Mouse (Mus musculus): ENCODE results near the gene Dnajb12. TPM values are rescaled to one million over a fixed set of nuclear protein-coding genes. Genes with fewer than 3 reads are reported as not detected.

The Dnajb12 gene
- polyA plus RNA-seq, 1 experiment from 2014 or later = 24.8 TPM

DNA sequence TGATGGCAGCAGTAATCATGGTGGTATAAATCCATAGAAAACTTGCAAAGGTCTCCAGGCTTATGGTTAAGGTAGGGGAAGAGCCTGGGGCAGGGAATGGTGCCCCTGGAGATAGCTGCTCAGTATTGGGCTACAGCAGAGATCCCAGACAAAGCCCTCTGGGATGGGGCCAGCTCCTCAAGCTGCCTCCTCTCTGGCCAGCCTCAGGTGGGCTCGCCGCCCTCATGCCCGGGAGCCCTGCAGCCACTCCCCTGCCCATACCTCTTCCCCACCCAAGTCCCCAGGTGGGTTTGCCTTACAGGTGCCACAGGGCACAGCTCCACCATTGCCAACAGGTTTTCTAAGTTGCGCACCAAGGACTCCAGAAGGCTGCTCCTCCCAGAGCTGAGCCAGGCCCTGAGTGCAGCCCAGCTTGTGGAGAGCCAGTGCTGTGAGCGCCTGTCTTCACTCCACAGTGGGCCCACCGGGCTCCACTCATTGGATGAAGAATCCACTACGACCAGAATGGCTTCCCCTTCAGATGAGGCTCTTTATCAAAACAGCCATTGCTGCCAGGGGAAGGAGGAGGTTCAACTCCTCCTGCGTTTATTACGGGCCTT lies 18.9 kb downstream of the Dnajb12 start:
- H3K4me2 ChIP-seq (replicated peaks) = no peak overlapping the region
- no peaks in the 10 kb centered on the region for H3K27me3 ChIP-seq
- H3K36me3 ChIP-seq = peaks cover 46% of the 10 kb centered on the region
- no peaks in the 10 kb centered on the region for H3K9me3 ChIP-seq (replicated peaks)
- H3K27ac ChIP-seq (replicated peaks) = peak overlapping the region; percentile 99
- no peak for ATAC-seq (ENCODE audit: insufficient number of reproducible peaks, low FRiP score, low TSS enrichment, low read depth)
- H3K4me1 ChIP-seq = peaks cover 82% of the 10 kb centered on the region
- no peak overlapping the region for H3K9ac ChIP-seq
- H3K4me3 ChIP-seq (replicated peaks) = no peak overlapping the region
- 72% methylated on average over 9 of the region's 9 CpGs for WGBS

DNA sequence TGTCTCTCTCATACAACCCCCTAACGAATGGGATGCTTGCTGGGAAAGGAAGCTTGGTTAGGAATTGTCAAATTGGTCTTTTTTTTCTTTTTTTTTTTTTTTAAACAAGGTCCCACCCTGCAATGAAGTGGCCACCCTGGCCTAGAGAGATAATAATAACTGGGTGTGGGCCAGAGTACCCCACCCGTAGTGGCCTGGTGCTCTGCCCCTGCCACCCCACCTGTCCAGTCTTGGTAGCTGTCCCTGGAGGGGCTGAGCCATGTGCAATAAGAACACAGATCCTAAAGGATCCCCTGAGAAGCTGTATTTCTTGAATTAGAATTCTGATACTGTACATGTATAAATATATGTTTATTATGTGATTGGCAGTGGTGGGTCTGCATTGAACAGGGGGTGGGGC lies 19.6 kb downstream of the Dnajb12 start:
- WGBS = 22% methylated on average over 2 of the region's 2 CpGs
- Histone ChIP-seq H3K27ac (replicated peaks) (peak overlapping the region; percentile 99), H3K4me1 (peaks cover 88% of the 10 kb centered on the region), H3K4me2 (replicated peaks) (peak overlapping the region; percentile 41), H3K36me3 (peaks cover 41% of the 10 kb centered on the region), H3K9me3 (replicated peaks) (no peaks in the 10 kb centered on the region), H3K9ac (peak overlapping the region; percentile 15; the same call in 1 of the 2 replicates), H3K27me3 (no peaks in the 10 kb centered on the region), H3K4me3 (replicated peaks) (peak overlapping the region; percentile 16)
- ATAC-seq (ENCODE audit: insufficient number of reproducible peaks, low FRiP score, low TSS enrichment, low read depth) = no peak

DNA sequence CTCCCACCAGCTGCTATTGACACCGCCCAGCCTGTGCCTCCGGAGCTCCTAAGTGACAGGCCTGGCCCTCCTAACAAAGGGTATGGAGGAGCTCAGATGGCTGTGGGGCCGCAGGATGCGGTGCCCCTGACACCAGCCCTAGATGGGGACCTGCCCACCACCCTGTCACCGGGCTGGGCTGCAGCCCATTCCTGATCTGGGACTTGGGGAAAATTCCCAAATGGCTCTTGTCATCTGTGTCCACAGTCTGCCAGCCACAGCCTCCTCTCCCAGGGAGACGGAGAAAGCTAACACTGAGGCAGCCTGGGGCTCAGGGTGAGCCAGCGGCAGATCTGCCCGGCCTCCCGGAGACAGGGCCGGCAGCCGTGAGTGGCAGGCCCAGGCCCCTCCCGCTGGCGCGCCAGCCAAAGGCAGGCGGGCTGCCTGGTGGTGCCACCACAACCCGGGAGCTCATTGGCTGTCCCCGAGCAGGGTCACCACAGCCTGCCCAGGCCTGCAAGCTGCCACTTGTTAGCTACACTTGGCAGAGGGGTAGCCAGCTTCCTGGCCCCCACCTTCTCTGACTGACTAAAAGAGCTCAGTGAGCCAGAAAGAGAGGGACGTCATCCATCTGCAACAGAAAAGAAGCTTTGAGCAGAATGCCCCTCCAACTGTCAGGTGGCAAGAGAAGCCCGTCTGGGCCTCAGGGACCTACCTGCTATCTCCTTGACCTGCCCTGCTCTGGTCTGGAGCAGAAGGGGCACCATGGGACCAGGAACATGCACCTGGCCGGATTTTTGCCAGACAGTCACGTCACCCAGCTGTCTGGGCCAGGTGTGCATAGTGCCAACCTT lies 20.2 kb downstream of the Dnajb12 start:
- Histone ChIP-seq H3K4me3 (replicated peaks) (peak overlapping the region; percentile 16), H3K4me1 (peaks cover 84% of the 10 kb centered on the region), H3K4me2 (replicated peaks) (peak overlapping the region; percentile 41), H3K27ac (replicated peaks) (peak overlapping the region; percentile 99), H3K27me3 (no peaks in the 10 kb centered on the region), H3K9ac (peak overlapping the region; percentile 21), H3K36me3 (peaks cover 34% of the 10 kb centered on the region), H3K9me3 (replicated peaks) (no peaks in the 10 kb centered on the region)
- 4% methylated on average over 20 of the region's 21 CpGs for WGBS
- ATAC-seq (ENCODE audit: insufficient number of reproducible peaks, low FRiP score, low TSS enrichment, low read depth) = peak; percentile 93

DNA sequence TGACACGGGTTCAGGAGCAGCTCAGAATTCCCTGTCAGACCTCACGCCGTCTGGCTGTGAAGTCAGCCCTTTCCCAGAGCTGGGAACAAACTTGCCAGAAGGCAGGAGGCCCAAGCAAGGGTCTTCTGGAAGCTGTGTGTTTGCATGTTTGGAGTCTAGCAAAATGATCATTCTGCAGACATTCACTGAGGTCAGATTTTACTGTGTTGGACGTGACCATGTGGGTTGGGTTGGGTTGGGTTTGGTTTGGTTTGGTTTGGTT lies 20.7 kb downstream of the Dnajb12 start:
- ATAC-seq (ENCODE audit: insufficient number of reproducible peaks, low FRiP score, low TSS enrichment, low read depth) = no peak
- H3K27ac ChIP-seq (replicated peaks) = peak overlapping the region; percentile 99
- peak overlapping the region; percentile 21; the same call in 1 of the 2 replicates for H3K9ac ChIP-seq
- peak overlapping the region; percentile 41 for H3K4me2 ChIP-seq (replicated peaks)
- H3K36me3 ChIP-seq = peaks cover 29% of the 10 kb centered on the region
- no peaks in the 10 kb centered on the region for H3K27me3 ChIP-seq
- peaks cover 79% of the 10 kb centered on the region for H3K4me1 ChIP-seq
- H3K9me3 ChIP-seq (replicated peaks) = no peaks in the 10 kb centered on the region
- 14% methylated on average over 4 of the region's 4 CpGs for WGBS
- H3K4me3 ChIP-seq (replicated peaks) = no peak overlapping the region

DNA sequence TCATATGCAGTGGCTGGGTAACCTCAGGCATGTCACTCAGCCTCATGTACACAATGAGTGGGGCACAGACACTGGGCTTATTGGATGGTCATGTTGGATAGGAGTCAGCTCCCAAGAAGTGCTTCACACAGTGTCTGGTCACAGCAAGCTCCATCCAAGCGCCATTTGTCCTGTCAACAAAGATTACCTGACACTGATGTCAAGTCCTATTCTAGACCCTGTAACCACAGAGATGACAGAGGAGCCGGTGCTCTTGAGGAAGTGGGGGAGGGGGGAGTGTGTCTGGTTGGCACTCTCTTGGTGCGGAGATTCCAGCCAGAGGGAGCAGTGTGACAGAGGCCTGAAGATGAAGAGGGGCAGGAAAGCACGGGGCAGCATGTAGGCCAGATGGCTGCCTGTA lies 21.6 kb downstream of the Dnajb12 start:
- Histone ChIP-seq H3K9me3 (replicated peaks) (no peaks in the 10 kb centered on the region), H3K9ac (no peak overlapping the region), H3K27ac (replicated peaks) (peak overlapping the region; percentile 99), H3K4me2 (replicated peaks) (no peak overlapping the region), H3K4me3 (replicated peaks) (no peak overlapping the region), H3K36me3 (peaks cover 21% of the 10 kb centered on the region), H3K27me3 (no peaks in the 10 kb centered on the region), H3K4me1 (peaks cover 76% of the 10 kb centered on the region)
- 47% methylated on average over 4 of the region's 4 CpGs for WGBS
- no peak for ATAC-seq (ENCODE audit: insufficient number of reproducible peaks, low FRiP score, low TSS enrichment, low read depth)

DNA sequence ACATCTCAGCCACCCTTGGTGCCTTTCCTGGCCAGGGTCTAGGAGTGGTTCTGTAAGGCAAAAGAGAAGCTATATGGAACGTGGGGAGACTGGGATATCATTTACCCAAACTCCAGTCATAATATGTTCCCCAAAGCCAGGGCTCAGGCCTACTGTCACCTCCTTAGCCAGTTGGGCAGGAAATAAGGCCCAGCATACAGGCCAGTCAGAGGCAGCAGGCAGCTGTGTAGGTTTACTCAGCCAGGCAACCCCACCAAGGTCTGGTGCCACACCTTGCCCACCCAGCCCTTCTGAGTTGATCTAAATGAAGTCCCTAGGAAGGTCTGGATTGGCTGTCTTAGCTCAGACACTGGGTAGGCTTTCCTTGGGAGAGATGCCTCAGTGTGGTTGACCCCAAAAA lies 22.1 kb downstream of the Dnajb12 start:
- Histone ChIP-seq H3K27ac (replicated peaks) (peak overlapping the region; percentile 99; the same call in 1 of the 2 replicates), H3K4me2 (replicated peaks) (no peak overlapping the region), H3K36me3 (peaks cover 15% of the 10 kb centered on the region), H3K9ac (no peak overlapping the region), H3K4me1 (peaks cover 71% of the 10 kb centered on the region), H3K27me3 (no peaks in the 10 kb centered on the region), H3K9me3 (replicated peaks) (no peaks in the 10 kb centered on the region), H3K4me3 (replicated peaks) (no peak overlapping the region)
- no peak for ATAC-seq (ENCODE audit: insufficient number of reproducible peaks, low FRiP score, low TSS enrichment, low read depth)
- WGBS = 63% methylated on average over 1 of the region's 1 CpGs

DNA sequence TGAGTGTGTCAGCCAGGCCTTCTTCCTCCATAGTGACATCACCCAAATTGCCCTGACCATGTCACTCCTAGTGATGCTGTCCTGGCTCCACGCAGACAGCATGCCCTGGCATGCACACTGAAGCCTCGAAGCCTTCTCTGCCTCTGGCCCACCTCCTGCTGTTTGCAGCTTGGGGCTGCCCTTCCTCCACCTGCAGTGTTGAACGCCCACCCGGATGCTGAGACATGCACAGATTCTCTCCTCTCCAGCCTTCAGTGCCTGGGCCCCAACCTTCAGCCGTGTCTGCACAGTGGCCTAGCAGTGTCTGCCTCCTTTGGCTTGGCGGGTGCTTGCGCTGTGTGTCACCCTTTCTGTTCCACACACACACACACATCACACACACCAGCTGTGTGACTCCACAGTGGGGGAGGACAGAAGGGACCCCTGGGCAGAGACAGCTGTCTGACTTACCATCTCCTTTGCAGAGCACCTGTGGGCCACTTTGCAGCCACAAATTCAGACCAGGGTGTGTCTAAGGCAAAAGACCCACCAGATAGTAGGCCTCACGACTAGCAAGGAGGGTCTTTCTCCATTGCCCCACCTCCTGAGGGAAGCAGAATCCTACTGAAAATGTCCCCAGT lies 22.7 kb downstream of the Dnajb12 start:
- H3K36me3 ChIP-seq = peaks cover 9% of the 10 kb centered on the region; the same call in 1 of the 2 replicates
- no peaks in the 10 kb centered on the region for H3K9me3 ChIP-seq (replicated peaks)
- H3K4me1 ChIP-seq = peaks cover 66% of the 10 kb centered on the region
- H3K27me3 ChIP-seq = no peaks in the 10 kb centered on the region
- no peak overlapping the region for H3K9ac ChIP-seq
- ATAC-seq (ENCODE audit: insufficient number of reproducible peaks, low FRiP score, low TSS enrichment, low read depth) = no peak
- 60% methylated on average over 8 of the region's 8 CpGs for WGBS
- no peak overlapping the region for H3K4me3 ChIP-seq (replicated peaks)
- H3K27ac ChIP-seq (replicated peaks) = peak overlapping the region; percentile 99; the same call in 1 of the 2 replicates
- H3K4me2 ChIP-seq (replicated peaks) = no peak overlapping the region

DNA sequence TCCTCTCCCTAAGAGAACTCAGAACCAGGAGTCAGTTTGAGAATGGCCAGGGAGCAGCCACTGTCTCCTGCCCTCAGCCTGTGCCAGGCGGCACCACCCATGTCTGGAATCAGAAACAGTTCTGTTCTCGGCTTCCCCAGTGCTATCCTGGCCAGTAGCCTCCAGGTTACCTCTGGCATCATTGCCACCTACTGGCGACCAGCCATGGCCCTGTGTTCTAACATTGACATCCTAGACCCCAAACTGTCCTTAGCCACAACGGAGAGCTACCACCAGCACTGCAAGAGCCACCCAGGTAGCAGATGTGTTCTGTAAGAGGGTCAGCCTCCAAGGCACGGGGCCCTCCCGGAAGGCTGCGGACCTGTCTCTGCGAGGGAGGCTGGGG lies 23.2 kb downstream of the Dnajb12 start:
- peaks cover 66% of the 10 kb centered on the region for H3K4me1 ChIP-seq
- no peak overlapping the region for H3K4me2 ChIP-seq (replicated peaks)
- no peaks in the 10 kb centered on the region for H3K27me3 ChIP-seq
- no peak overlapping the region for H3K9ac ChIP-seq
- ATAC-seq (ENCODE audit: insufficient number of reproducible peaks, low FRiP score, low TSS enrichment, low read depth) = no peak
- H3K27ac ChIP-seq (replicated peaks) = peak overlapping the region; percentile 48; the same call in 1 of the 2 replicates
- peaks cover 4% of the 10 kb centered on the region; the same call in 1 of the 2 replicates for H3K36me3 ChIP-seq
- no peak overlapping the region for H3K4me3 ChIP-seq (replicated peaks)
- 54% methylated on average over 8 of the region's 8 CpGs for WGBS
- H3K9me3 ChIP-seq (replicated peaks) = no peaks in the 10 kb centered on the region

DNA sequence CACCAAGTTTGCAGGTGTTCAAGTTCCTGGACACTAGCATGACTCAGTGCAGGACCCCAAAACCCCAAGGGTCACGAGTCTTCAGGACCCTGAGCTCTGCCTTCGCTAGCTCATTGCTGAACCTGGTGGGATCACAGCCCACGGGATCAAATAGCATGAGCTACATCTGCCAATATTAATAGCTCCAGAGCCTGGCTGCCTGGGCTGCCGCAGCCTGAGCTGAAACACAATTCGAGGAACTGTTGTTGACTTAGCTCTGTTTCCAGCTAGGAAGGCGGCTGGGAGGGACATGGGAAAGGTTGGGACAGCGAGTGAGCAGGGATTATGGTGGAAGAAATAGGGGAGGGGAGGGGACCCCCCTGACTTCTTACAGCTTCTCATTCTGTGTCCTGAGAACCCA lies 23.8 kb downstream of the Dnajb12 start:
- Histone ChIP-seq H3K27ac (replicated peaks) (peak overlapping the region; percentile 48), H3K27me3 (no peaks in the 10 kb centered on the region), H3K9me3 (replicated peaks) (no peaks in the 10 kb centered on the region), H3K4me3 (replicated peaks) (no peak overlapping the region), H3K36me3 (0 out of 2 replicates have a peak, but pooled peaks cover under 1% of the 10 kb centered on the region), H3K4me2 (replicated peaks) (no peak overlapping the region), H3K4me1 (peaks cover 68% of the 10 kb centered on the region), H3K9ac (no peak overlapping the region)
- no peak for ATAC-seq (ENCODE audit: insufficient number of reproducible peaks, low FRiP score, low TSS enrichment, low read depth)
- 30% methylated on average over 7 of the region's 7 CpGs for WGBS

DNA sequence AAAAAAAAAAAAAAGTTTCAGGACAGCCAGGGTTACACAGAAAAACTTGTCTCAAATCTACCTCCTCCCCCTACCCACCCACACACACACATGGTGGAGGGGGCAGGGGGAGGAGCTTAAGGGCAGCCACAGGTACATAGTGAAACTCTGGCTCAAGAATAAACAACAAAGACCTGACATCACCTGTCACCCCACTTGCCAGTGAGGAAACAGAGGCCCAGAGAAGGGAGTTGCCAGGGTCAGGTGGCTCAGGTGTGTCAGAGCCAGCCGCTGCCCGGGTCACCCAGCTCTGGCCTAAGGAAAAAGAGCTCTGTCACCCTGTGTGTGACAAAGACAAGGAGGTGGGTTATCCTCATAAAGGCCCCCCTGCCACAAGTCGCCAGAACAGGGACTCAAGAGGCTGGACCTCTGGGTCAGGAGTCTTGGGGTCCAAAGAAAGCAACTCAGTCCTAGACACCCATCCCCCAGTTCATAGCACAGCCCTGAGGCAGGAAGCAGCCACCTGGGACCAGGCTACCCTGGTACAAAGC lies 27.8 kb downstream of the Dnajb12 start:
- Histone ChIP-seq H3K4me3 (replicated peaks) (no peak overlapping the region), H3K27me3 (no peaks in the 10 kb centered on the region; the same call in 1 of the 2 replicates), H3K4me2 (replicated peaks) (no peak overlapping the region), H3K9ac (no peak overlapping the region), H3K36me3 (no peaks in the 10 kb centered on the region), H3K27ac (replicated peaks) (peak overlapping the region; percentile 86), H3K4me1 (peaks cover 64% of the 10 kb centered on the region), H3K9me3 (replicated peaks) (no peaks in the 10 kb centered on the region)
- no peak for ATAC-seq (ENCODE audit: insufficient number of reproducible peaks, low FRiP score, low TSS enrichment, low read depth)
- WGBS = 69% methylated on average over 3 of the region's 3 CpGs

DNA sequence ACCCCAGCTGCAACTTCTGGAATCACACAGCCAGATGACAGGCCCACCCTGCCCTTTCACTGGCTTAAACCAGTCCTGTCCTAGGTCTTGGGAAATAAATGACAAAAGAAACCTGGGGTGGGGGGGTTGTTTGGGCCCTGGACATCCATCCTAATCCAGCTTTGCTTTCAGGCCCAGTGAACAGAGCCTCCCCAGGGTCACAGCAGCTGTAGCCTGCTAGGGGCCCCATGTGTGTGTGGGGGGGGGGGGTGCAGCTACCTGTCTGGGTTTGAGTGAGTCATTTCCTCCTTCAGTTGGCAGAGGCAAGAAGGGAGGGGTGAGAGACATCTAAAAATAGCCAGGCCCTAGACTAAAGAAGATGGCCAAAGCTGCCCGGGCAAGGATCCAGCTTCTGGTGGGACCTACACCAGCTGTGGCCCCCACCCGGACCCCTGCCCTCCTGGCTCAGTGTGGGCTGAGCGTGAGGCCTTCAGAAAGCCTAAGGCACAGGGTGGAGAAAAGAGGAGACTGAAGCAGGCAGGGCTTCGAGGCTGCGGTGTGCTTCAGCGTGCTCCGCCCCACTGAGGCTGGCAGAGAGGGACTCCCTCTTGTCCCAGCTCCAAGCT lies 28.4 kb downstream of the Dnajb12 start:
- Histone ChIP-seq H3K9ac (no peak overlapping the region), H3K9me3 (replicated peaks) (no peaks in the 10 kb centered on the region), H3K4me1 (peaks cover 58% of the 10 kb centered on the region), H3K4me2 (replicated peaks) (no peak overlapping the region), H3K27me3 (no peaks in the 10 kb centered on the region; the same call in 1 of the 2 replicates), H3K4me3 (replicated peaks) (no peak overlapping the region), H3K27ac (replicated peaks) (peak overlapping the region; percentile 86), H3K36me3 (no peaks in the 10 kb centered on the region)
- WGBS = 18% methylated on average over 7 of the region's 7 CpGs
- peak; percentile 52 for ATAC-seq (ENCODE audit: insufficient number of reproducible peaks, low FRiP score, low TSS enrichment, low read depth)

All from embryonic facial prominence, embryonic 15.5 days (tissue).